Mouse (Mus musculus) myocyte (in vitro differentiated cells): ENCODE measurements around the gene Ube2q1. TPM values are rescaled to one million over a fixed set of nuclear protein-coding genes. Genes with fewer than 3 reads are reported as not detected.

Source experiments
- H3K27me3 ChIP-seq: one replicate; pipeline ENCODE4 v1.6.1; 2011; ENCODE audit not compliant: control insufficient read depth, insufficient read depth, insufficient read length
- H3K36me3 ChIP-seq: one replicate; pipeline ENCODE4 v1.6.1; 2011; ENCODE audit not compliant: control insufficient read depth, insufficient read depth
- H3K4me2 ChIP-seq: one replicate; pipeline ENCODE4 v1.6.1; 2011; ENCODE audit warnings: low read depth, control low read depth
- H3K4me3 ChIP-seq: one replicate; pipeline ENCODE4 v1.5.1; 2011; ENCODE audit warnings: mild to moderate bottlenecking, control low read depth, moderate library complexity
- H3K79me2 ChIP-seq: one replicate; pipeline ENCODE4 v1.6.1; 2011; ENCODE audit not compliant: control insufficient read depth, insufficient read depth
- H3ac ChIP-seq: one replicate; pipeline ENCODE4 v1.6.1; 2011; ENCODE audit not compliant: control insufficient read depth, insufficient read length
- CEBPB ChIP-seq: IDR thresholded peaks from 2 replicates; pipeline ENCODE4 v1.6.1; 2011; ENCODE audit warnings: mild to moderate bottlenecking, moderate library complexity; ENCODE audit not compliant: poor library complexity, insufficient read depth, severe bottlenecking
- E2F4 ChIP-seq: IDR thresholded peaks from one replicate; pipeline ENCODE4 v1.6.1; 2011; ENCODE audit warnings: mild to moderate bottlenecking, control low read depth, moderate library complexity; ENCODE audit not compliant: insufficient read depth
- MAX ChIP-seq: IDR thresholded peaks from one replicate; pipeline ENCODE4 v1.6.1; 2011; ENCODE audit warnings: low read depth, mild to moderate bottlenecking, control low read depth
- MYOD1 ChIP-seq, 3 experiments: IDR thresholded peaks; one replicate each; pipeline ENCODE4 v1.6.1; 2011; ENCODE audit warnings: control low read depth in 2 of 3, low read depth in 2 of 3, mild to moderate bottlenecking in 2 of 3, moderate library complexity in 1 of 3; ENCODE audit not compliant: insufficient read length in 2 of 3, control insufficient read depth in 1 of 3
- MYOG ChIP-seq, 3 experiments: IDR thresholded peaks; one replicate each; pipeline ENCODE4 v1.6.1; 2011; ENCODE audit warnings: control low read depth in 2 of 3, low read depth in 2 of 3, mild to moderate bottlenecking in 2 of 3; ENCODE audit not compliant: insufficient read length in 2 of 3, control insufficient read depth in 1 of 3, insufficient read depth in 1 of 3
- POLR2A ChIP-seq: IDR thresholded peaks from one replicate; pipeline ENCODE4 v1.6.1; 2011; ENCODE audit warnings: low read depth, mild to moderate bottlenecking, control low read depth, moderate library complexity; ENCODE audit not compliant: insufficient read length
- POLR2AphosphoS2 ChIP-seq: IDR thresholded peaks from one replicate; pipeline ENCODE4 v1.6.1; 2011; ENCODE audit warnings: low read depth, control low read depth; ENCODE audit not compliant: insufficient read length
- REST ChIP-seq: IDR thresholded peaks from one replicate; pipeline ENCODE4 v1.6.1; 2011; ENCODE audit warnings: mild to moderate bottlenecking, control low read depth, moderate library complexity; ENCODE audit not compliant: insufficient read depth, insufficient read length
- SRF ChIP-seq: IDR thresholded peaks from one replicate; pipeline ENCODE4 v1.6.1; 2011; ENCODE audit warnings: low read depth; ENCODE audit not compliant: control insufficient read depth, insufficient read length
- TCF12 ChIP-seq: IDR thresholded peaks from one replicate; pipeline ENCODE4 v1.6.1; 2011; ENCODE audit warnings: mild to moderate bottlenecking, control low read depth; ENCODE audit not compliant: poor library complexity, insufficient read depth, severe bottlenecking
- TCF3 ChIP-seq: IDR thresholded peaks from one replicate; pipeline ENCODE4 v1.6.1; 2011; ENCODE audit warnings: low read depth, control low read depth; ENCODE audit not compliant: insufficient read length
- USF1 ChIP-seq: IDR thresholded peaks from one replicate; pipeline ENCODE4 v1.6.1; 2011; ENCODE audit warnings: low read depth, mild to moderate bottlenecking, control low read depth, moderate library complexity
- polyA plus RNA-seq: library from polyadenylated mRNA; unstranded; fragments of >200 nt; fragmentation: generic; extraction: Trizol; gene quantifications from one replicate; pipeline ENCODE4 v1.2.1, GENCODE M21; 2012; ENCODE audit warnings: missing spikeins

Ube2q1 gene
- polyA plus RNA-seq, 1 experiment, result 39.8 TPM

DNA sequence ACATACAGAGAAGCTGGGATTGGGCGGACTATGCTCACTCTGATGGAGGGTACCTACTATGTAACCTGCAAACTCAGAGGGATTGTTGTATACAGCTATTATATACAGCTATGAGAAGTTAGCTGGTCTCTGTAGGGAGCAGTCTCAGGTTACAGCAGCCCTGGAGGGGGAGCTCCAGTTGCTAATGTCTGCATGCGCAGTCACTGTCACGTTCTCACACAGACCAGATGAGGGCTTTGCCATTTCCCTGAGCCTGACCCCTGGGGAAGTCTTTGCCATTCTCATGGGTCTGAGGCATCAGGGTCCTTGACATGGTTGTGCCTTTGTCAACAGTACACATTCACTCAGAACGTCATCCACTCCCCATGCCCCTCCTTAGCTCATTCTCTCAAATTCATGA lies 31.8 kb downstream of the Ube2q1 start:
- TF ChIP-seq MAX (no peak), SRF (no peak), USF1 (no peak), TCF12 (no peak), MYOD1 (IDR thresholded peaks at IDR 0.05; ENCODE audit: control insufficient read depth in 1 of 3, insufficient read length in 2 of 3, low read depth in 2 of 3) (no peak), TCF3 (no peak), POLR2A (no peak), REST (no peak), E2F4 (no peak), MYOG (IDR thresholded peaks at IDR 0.05; ENCODE audit: control insufficient read depth in 1 of 3, insufficient read depth in 1 of 3, insufficient read length in 2 of 3, low read depth in 2 of 3) (no peak), POLR2AphosphoS2 (no peak), CEBPB (no peak)

DNA sequence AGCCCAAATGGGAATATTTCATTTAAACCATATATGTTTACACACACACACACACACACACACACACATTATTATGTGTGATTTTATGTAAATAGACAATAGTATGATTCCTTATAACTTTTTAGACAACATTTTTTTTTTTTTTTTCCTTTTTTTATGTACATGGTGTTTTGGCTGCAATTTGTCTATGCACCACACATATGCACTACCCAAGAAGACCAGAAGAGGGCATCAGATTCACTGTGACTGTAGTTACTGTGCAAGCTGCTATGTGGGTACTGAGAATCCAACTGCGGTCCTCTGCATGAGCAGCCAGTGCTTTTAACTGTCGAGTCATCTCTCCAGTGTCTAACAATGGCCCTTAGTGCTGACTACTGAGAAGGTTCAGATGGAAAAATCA lies 33.3 kb downstream of the Ube2q1 start:
- Histone ChIP-seq H3K4me3 (no peak overlapping the region), H3K27me3 (peaks cover 4% of the 10 kb centered on the region), H3K4me2 (no peak overlapping the region), H3K36me3 (no peaks in the 10 kb centered on the region), H3K79me2 (no peaks in the 10 kb centered on the region), H3ac (no peak overlapping the region)
- TF ChIP-seq REST (no peak), TCF12 (no peak), MAX (no peak), POLR2A (no peak), USF1 (no peak), TCF3 (no peak)

More for the DNA sequence above, 31.8 kb downstream of the Ube2q1 start:
- Histone ChIP-seq H3ac (no peak overlapping the region), H3K4me2 (no peak overlapping the region), H3K27me3 (peaks cover 4% of the 10 kb centered on the region), H3K36me3 (no peaks in the 10 kb centered on the region), H3K79me2 (no peaks in the 10 kb centered on the region), H3K4me3 (no peak overlapping the region)

DNA sequence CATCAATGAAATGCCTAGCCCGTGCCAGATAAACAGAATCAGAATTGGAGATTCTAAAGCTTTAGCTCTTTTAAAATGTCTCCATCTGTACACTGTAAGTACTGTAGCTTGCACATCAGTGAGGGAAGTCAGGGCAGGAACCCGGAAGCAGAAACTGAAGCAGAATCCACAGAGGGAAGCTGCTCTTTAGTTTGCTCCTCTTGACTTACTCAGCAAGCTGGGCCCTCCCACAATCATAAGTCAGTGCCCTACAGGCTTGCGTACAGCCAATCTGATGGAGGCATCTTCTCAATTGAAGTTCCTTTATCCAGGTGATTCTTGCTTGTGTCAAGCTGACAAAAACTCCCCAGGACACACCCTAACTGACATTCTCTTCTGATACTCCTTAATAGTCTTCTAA lies 33.8 kb downstream of the Ube2q1 start:
- Histone ChIP-seq H3K27me3 (peaks cover 5% of the 10 kb centered on the region), H3K36me3 (no peaks in the 10 kb centered on the region), H3ac (no peak overlapping the region), H3K4me3 (no peak overlapping the region), H3K79me2 (no peaks in the 10 kb centered on the region), H3K4me2 (no peak overlapping the region)
- no peak for TF ChIP-seq SRF
- no peak for TF ChIP-seq MYOG (IDR thresholded peaks at IDR 0.05; ENCODE audit: control insufficient read depth in 1 of 3, insufficient read depth in 1 of 3, insufficient read length in 2 of 3, low read depth in 2 of 3)
- no peak for TF ChIP-seq USF1
- no peak for TF ChIP-seq TCF3
- no peak for TF ChIP-seq MYOD1 (IDR thresholded peaks at IDR 0.05; ENCODE audit: control insufficient read depth in 1 of 3, insufficient read length in 2 of 3, low read depth in 2 of 3)
- no peak for TF ChIP-seq POLR2AphosphoS2
- no peak for TF ChIP-seq MAX
- no peak for TF ChIP-seq REST
- no peak for TF ChIP-seq E2F4
- TF ChIP-seq CEBPB, result no peak
- no peak for TF ChIP-seq TCF12
- TF ChIP-seq POLR2A, result no peak

DNA sequence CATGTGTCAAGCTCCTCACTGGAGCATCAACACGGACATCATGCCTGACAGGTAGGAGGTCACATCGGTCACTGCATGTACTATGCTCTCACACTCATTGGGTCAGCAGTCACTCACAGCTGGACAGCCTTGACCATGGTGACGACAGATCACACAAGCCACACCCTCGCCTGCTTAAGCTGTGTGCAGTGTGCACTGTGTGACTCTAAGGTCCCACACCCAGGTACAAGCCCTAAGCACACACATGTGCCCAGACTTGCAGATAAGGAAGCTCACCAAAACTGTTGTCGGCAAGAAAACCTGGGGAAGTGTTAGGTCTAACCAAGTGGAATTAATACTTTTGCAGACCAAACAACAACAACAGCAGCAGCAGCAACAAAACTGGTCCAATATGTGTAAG lies 34.5 kb downstream of the Ube2q1 start:
- H3K4me3 ChIP-seq, result no peak overlapping the region
- no peaks in the 10 kb centered on the region for H3K36me3 ChIP-seq
- H3ac ChIP-seq, result no peak overlapping the region
- no peaks in the 10 kb centered on the region for H3K79me2 ChIP-seq
- TF ChIP-seq TCF12 (no peak), MYOG (IDR thresholded peaks at IDR 0.05; ENCODE audit: control insufficient read depth in 1 of 3, insufficient read depth in 1 of 3, insufficient read length in 2 of 3, low read depth in 2 of 3) (no peak), MAX (no peak), POLR2A (no peak), CEBPB (no peak), REST (no peak), TCF3 (no peak), E2F4 (no peak), SRF (no peak), MYOD1 (IDR thresholded peaks at IDR 0.05; ENCODE audit: control insufficient read depth in 1 of 3, insufficient read length in 2 of 3, low read depth in 2 of 3) (no peak)
- H3K4me2 ChIP-seq, result no peak overlapping the region
- H3K27me3 ChIP-seq, result peaks cover 11% of the 10 kb centered on the region

DNA sequence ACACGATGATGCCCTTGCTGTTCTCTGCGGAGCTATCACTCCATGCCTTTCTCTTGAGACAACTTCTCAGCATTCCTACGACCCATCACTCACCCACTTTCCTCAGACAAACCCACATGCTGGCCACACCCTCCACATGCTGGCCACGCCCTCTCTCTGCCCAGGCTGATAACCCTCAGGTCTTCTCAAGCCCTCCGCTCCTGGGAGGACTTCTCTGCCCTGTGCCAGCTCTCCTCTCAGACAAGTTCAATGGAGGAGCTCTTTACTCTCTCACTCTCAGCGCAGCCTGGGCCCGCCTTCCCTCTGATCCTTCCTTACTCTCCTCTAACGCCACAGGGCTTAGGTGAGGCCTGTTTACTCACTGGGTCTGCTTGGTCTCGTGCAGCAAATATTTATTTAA lies 35.2 kb downstream of the Ube2q1 start:
- Histone ChIP-seq H3ac (no peak overlapping the region), H3K4me2 (no peak overlapping the region), H3K27me3 (peaks cover 19% of the 10 kb centered on the region), H3K36me3 (no peaks in the 10 kb centered on the region), H3K79me2 (no peaks in the 10 kb centered on the region), H3K4me3 (no peak overlapping the region)
- TF ChIP-seq CEBPB, result no peak
- no peak for TF ChIP-seq USF1
- TF ChIP-seq TCF12, result no peak
- no peak for TF ChIP-seq POLR2A
- TF ChIP-seq TCF3, result no peak
- TF ChIP-seq REST, result no peak
- TF ChIP-seq E2F4, result no peak
- TF ChIP-seq MYOG (IDR thresholded peaks at IDR 0.05; ENCODE audit: control insufficient read depth in 1 of 3, insufficient read depth in 1 of 3, insufficient read length in 2 of 3, low read depth in 2 of 3), result no peak
- no peak for TF ChIP-seq MYOD1 (IDR thresholded peaks at IDR 0.05; ENCODE audit: control insufficient read depth in 1 of 3, insufficient read length in 2 of 3, low read depth in 2 of 3)
- no peak for TF ChIP-seq MAX
- no peak for TF ChIP-seq SRF
- TF ChIP-seq POLR2AphosphoS2, result no peak
